Mouse (Mus musculus) heart, postnatal 0 days (tissue): ENCODE measurements around the gene Fam102a. TPM values are rescaled to one million over a fixed set of nuclear protein-coding genes. Genes with fewer than 3 reads are reported as not detected.

Experiments used
- ATAC-seq: fragments of 200-750 bp; cut with Nextera tagmentation; 2 replicates; pipeline ENCODE4 v1.8.0; 2017; ENCODE audit warnings: low read depth, moderate number of reproducible peaks, moderate library complexity; ENCODE audit not compliant: insufficient read depth
- DNase-seq: peaks from one replicate; pipeline ENCODE4 v3.0.0-alpha.2; 2016; ENCODE audit warnings: low spot score
- H3K27ac ChIP-seq: fragments of 300-500 bp; sonication (generic); 2 replicates; pipeline ENCODE4 v1.5.1; 2014; ENCODE audit warnings: low read depth, mild to moderate bottlenecking
- H3K27me3 ChIP-seq: fragments of 300-500 bp; sonication (generic); 2 replicates; pipeline ENCODE4 v1.6.1; 2014; ENCODE audit warnings: low read length, mixed read lengths; ENCODE audit not compliant: control insufficient read depth, insufficient read depth
- H3K36me3 ChIP-seq: fragments of 300-500 bp; sonication (generic); replicated peaks from 2 replicates; pipeline ENCODE4 v1.6.1; 2014; ENCODE audit warnings: low read length, mixed read lengths; ENCODE audit not compliant: control insufficient read depth, insufficient read depth
- H3K4me1 ChIP-seq: fragments of 300-500 bp; sonication (generic); 2 replicates; pipeline ENCODE4 v1.6.1; 2014; ENCODE audit warnings: antibody characterized with exemption; ENCODE audit not compliant: control insufficient read depth, insufficient read depth
- H3K4me2 ChIP-seq: fragments of 300-500 bp; sonication (generic); 2 replicates; pipeline ENCODE4 v1.6.1; 2014; ENCODE audit warnings: low read depth, mild to moderate bottlenecking, low read length, moderate library complexity
- H3K4me3 ChIP-seq: fragments of 300-500 bp; sonication (generic); 2 replicates; pipeline ENCODE4 v1.5.1; 2014; ENCODE audit warnings: low read depth, low read length
- H3K9ac ChIP-seq: fragments of 300-500 bp; sonication (generic); replicated peaks from 2 replicates; pipeline ENCODE4 v1.6.1; 2014; ENCODE audit warnings: low read depth, low read length, mixed read lengths
- H3K9me3 ChIP-seq: fragments of 300-500 bp; sonication (generic); replicated peaks from 2 replicates; pipeline ENCODE4 v1.6.1; 2016; ENCODE audit warnings: low read length; ENCODE audit not compliant: control insufficient read depth
- CTCF ChIP-seq: IDR thresholded peaks from 2 replicates; pipeline ENCODE4 v1.5.1; 2016; ENCODE audit warnings: antibody characterized with exemption, control low read depth, low read depth
- EP300 ChIP-seq: IDR thresholded peaks from 2 replicates; pipeline ENCODE4 v1.6.1; 2016; ENCODE audit warnings: antibody characterized with exemption, low read depth
- WGBS: fragments of 180-500 bp; shearing (Covaris S2); extraction: QIAGEN DNeasy Blood & Tissue Kit; methylation state at CpG from one replicate; pipeline ENCODE4 v1.1.7; 2014; 5-methylcytosine and 5-hydroxymethylcytosine counted together
- polyA plus RNA-seq: library from polyadenylated mRNA; unstranded; fragments of >200 nt; fragmentation: Nextera tagmentation; extraction: Ambion mirVana; gene quantifications from 2 replicates; pipeline ENCODE4 v1.2.1, GENCODE M21; 2015
- total RNA-seq: library from RNA; depleted of rRNA; stranded (reverse); fragments of >200 nt; gene quantifications from 2 replicates; pipeline ENCODE4 v1.2.3, GENCODE M21; 2014; ENCODE audit warnings: low replicate concordance

Gene Fam102a
- total and polyA plus RNA-seq, 2 experiments from 2014 or later = 2.8 to 12.3 TPM

DNA sequence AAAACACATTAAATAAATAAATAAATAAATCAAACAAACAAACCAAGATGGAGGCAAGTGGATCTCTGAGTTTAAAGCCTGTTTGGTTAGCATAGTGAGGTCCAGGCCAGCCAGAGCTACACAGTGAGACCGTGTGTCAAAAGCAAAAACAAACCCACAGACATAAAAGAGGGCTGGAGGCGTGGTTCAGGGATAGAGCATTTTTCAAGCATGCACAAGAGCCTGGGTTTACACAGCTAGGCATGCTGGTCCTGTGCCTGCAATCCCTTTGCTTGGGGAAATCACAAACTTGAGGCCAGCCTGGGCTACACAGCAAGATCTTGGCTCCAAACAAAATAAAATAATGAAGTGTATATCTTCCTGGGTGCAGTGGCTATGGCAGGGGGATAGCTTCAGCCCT, 42.5 kb upstream of the Fam102a start:
- Histone ChIP-seq H3K9ac (no peak overlapping the region), H3K4me3 (no peak overlapping the region), H3K9me3 (no peaks in the 10 kb centered on the region), H3K27ac (no peak overlapping the region), H3K4me2 (no peak overlapping the region), H3K36me3 (no peaks in the 10 kb centered on the region), H3K27me3 (0 out of 2 replicates have a peak, but pooled peaks cover 3% of the 10 kb centered on the region), H3K4me1 (no peaks in the 10 kb centered on the region)
- DNase-seq = no peak
- WGBS = 71% methylated on average over 2 of the region's 2 CpGs
- ATAC-seq = no peak
- TF ChIP-seq CTCF (no peak), EP300 (no peak)

DNA sequence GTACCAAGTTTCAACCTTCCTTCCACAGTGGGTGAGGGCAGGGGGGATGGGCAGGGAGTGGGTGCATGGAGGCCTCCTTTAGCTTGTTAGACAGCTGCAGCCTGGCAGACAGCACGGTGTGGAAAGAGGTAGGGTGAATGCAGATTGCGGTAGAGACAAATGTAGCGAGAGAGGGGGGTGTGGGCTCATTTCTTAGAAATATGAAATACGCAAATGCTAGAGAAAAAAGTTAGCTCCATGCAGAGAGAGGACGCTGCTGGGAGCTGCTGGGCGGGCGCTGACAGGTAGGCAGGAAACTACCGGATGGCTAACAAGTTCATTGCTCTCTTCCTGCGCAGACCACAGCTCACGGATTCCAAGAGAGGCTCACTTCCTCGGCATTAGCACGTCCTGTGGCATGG, 41.8 kb upstream of the Fam102a start:
- DNase-seq (no peak), ATAC-seq (no peak)
- Histone ChIP-seq H3K27ac (peak overlapping the region; percentile 62; the same call in 1 of the 2 replicates), H3K27me3 (0 out of 2 replicates have a peak, but pooled peaks cover 3% of the 10 kb centered on the region), H3K4me1 (no peaks in the 10 kb centered on the region), H3K4me2 (peak overlapping the region; percentile 3; the same call in 1 of the 2 replicates), H3K9me3 (no peaks in the 10 kb centered on the region), H3K4me3 (no peak overlapping the region), H3K36me3 (no peaks in the 10 kb centered on the region), H3K9ac (no peak overlapping the region)
- TF ChIP-seq EP300 (no peak), CTCF (no peak)
- WGBS = 60% methylated on average over 12 of the region's 12 CpGs

DNA sequence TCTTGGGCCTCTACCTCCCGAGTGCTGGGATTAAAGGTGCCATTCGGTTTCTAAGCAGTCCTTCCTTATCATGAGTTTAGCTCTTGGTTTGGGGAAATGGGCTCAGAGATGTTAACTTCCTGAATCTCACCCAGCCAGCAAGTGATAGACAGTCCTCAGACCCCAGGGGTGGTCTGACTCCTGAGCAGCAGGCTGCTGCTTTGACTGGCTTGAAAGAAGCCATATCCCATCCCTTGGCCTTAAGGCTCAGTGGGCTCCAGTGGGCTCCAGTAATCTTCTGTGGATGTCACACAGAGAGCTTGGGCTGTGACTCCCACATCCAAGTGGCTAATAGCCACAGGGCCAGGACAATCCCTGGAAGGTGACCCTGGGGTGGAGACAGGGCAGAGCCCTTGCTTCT, 40.6 kb upstream of the Fam102a start:
- Histone ChIP-seq H3K36me3 (no peaks in the 10 kb centered on the region), H3K4me2 (no peak overlapping the region), H3K27ac (peak overlapping the region; percentile 62), H3K9me3 (no peaks in the 10 kb centered on the region; the same call in 1 of the 2 replicates), H3K4me3 (no peak overlapping the region), H3K9ac (no peak overlapping the region), H3K27me3 (no peaks in the 10 kb centered on the region), H3K4me1 (no peaks in the 10 kb centered on the region)
- DNase-seq (no peak), ATAC-seq (no peak)
- WGBS = 50% methylated on average over 2 of the region's 2 CpGs
- TF ChIP-seq CTCF (no peak), EP300 (no peak)

DNA sequence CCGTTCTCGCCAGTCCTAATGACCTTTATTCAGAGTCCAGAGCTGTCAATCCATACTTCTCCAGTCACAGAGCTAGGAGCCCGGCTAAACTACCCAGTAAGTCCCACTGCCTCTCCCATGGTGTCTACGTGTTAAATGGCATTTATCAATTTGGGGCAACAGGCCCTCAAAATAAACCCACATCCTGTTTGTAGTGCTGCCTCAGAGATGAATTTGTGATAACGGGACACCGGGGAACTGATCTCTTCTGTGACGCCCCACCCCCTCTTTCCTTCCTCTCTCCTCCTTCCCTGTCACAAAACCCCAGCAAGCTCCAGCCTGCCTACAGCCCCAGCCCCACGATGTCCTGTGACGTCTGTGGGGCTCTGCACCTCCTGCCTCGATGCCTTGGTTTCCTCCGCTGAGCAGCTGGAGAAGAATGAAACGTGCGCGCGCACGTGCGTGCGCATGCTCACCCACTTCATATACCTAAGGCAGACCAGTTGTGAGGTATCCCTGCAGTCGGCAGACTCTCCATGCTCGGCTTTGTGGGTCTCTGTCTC, 39.9 kb upstream of the Fam102a start:
- WGBS = 56% methylated on average over 20 of the region's 20 CpGs
- peak overlapping the region; percentile 7; the same call in 1 of the 2 replicates for H3K4me2 ChIP-seq

DNA sequence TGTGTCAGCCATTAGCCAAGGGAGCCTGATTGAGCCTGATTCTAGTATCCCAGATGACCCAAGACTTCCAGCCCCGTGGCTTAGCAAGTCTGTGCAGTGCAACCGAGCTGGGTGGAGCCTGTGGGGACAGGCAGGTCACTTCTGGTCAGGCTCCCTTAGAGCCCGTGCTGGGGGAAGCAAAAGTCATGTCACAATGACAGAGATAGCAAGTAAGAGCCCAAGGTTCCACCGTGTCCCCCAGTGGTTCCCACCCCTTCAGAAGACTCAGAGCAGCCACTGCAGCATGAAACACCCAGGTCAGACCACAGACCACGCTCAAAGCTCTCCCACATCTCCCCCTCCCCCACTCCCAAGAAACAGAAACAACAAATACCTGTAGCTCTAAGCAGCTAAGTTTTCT, 38.9 kb upstream of the Fam102a start:
- no peaks in the 10 kb centered on the region for H3K4me1 ChIP-seq
- 53% methylated on average over 5 of the region's 5 CpGs for WGBS
- TF ChIP-seq CTCF (no peak), EP300 (no peak)
- H3K36me3 ChIP-seq = no peaks in the 10 kb centered on the region
- ATAC-seq = no peak
- H3K4me3 ChIP-seq = no peak overlapping the region
- DNase-seq = no peak
- peak overlapping the region; percentile 62; the same call in 1 of the 2 replicates for H3K27ac ChIP-seq
- no peak overlapping the region for H3K9ac ChIP-seq
- H3K27me3 ChIP-seq = no peaks in the 10 kb centered on the region
- H3K9me3 ChIP-seq = no peaks in the 10 kb centered on the region; the same call in 1 of the 2 replicates
- no peak overlapping the region for H3K4me2 ChIP-seq

More for the DNA sequence above, 39.9 kb upstream of the Fam102a start:
- Histone ChIP-seq H3K36me3 (no peaks in the 10 kb centered on the region), H3K9ac (no peak overlapping the region), H3K4me3 (0 out of 2 replicates have a peak overlapping the region, but pooled peaks have one; percentile 2), H3K27ac (peak overlapping the region; percentile 62), H3K4me1 (no peaks in the 10 kb centered on the region), H3K9me3 (no peaks in the 10 kb centered on the region; the same call in 1 of the 2 replicates), H3K27me3 (no peaks in the 10 kb centered on the region)
- no peak for TF ChIP-seq EP300
- DNase-seq (peak; percentile 20), ATAC-seq (no peak)

DNA sequence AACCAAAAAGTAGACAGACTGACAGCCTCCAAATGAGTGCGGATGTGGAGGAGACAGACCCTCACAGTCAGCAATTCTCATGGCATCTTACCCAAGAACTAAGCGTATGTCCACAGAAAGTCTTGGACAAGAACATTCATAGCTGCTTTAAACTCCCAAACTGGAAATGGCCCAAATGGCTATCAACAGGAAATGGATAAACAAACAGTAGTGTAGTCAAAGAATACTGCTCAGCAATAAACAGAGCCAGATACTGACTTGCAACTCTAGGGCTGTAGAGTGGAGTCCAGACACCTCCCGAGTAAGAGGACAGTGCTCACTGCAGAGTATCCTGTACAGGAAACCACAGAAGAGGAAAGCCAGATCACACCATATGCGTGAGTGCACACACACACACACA, 35.8 kb upstream of the Fam102a start:
- ATAC-seq = no peak

More for the DNA sequence above, 35.8 kb upstream of the Fam102a start:
- Histone ChIP-seq H3K9ac (no peak overlapping the region), H3K9me3 (no peaks in the 10 kb centered on the region; the same call in 1 of the 2 replicates), H3K27me3 (no peaks in the 10 kb centered on the region), H3K4me1 (0 out of 2 replicates have a peak, but pooled peaks cover 6% of the 10 kb centered on the region), H3K4me2 (no peak overlapping the region), H3K36me3 (no peaks in the 10 kb centered on the region), H3K27ac (no peak overlapping the region), H3K4me3 (no peak overlapping the region)
- DNase-seq = peak; percentile 27
- TF ChIP-seq CTCF (no peak), EP300 (no peak)
- WGBS = 68% methylated on average over 4 of the region's 4 CpGs
